Mouse (Mus musculus) liver, embryonic 11.5 days (tissue): Measurements from ENCODE around the gene Syn3. TPM values are rescaled to one million over a fixed set of nuclear protein-coding genes. Genes with fewer than 3 reads are reported as not detected.
"Not testable (repeated sequence)": the region's sequence is repeated elsewhere in the genome, so short reads cannot be mapped to it uniquely, and the experiment has no call there.

Experiments used
- ATAC-seq: fragments of 200-750 bp; cut with Nextera tagmentation; replicated peaks from 2 replicates; pipeline ENCODE4 v1.8.0; 2017; ENCODE audit warnings: moderate number of reproducible peaks, mild to moderate bottlenecking, moderate TSS enrichment, moderate library complexity; ENCODE audit not compliant: low FRiP score
- DNase-seq: peaks from one replicate; pipeline ENCODE4 v3.0.0-alpha.2; 2017; ENCODE audit warnings: low spot score
- H3K27ac ChIP-seq: fragments of 300-500 bp; sonication (generic); 2 replicates; pipeline ENCODE4 v1.5.1; 2014; ENCODE audit warnings: mild to moderate bottlenecking, low read depth, low read length, control low read depth
- H3K27me3 ChIP-seq: fragments of 300-500 bp; sonication (generic); replicated peaks from 2 replicates; pipeline ENCODE4 v1.6.1; 2014; ENCODE audit warnings: low read length, mixed read lengths; ENCODE audit not compliant: control insufficient read depth, insufficient read depth
- H3K36me3 ChIP-seq: fragments of 300-500 bp; sonication (generic); 2 replicates; pipeline ENCODE4 v1.6.1; 2014; ENCODE audit warnings: mild to moderate bottlenecking, low read length, moderate library complexity, mixed read lengths; ENCODE audit not compliant: control insufficient read depth, insufficient read depth
- H3K4me1 ChIP-seq: fragments of 300-500 bp; sonication (generic); replicated peaks from 2 replicates; pipeline ENCODE4 v1.6.1; 2014; ENCODE audit warnings: low read length, mixed read lengths; ENCODE audit not compliant: control insufficient read depth, insufficient read depth
- H3K4me2 ChIP-seq: fragments of 300-500 bp; sonication (generic); 2 replicates; pipeline ENCODE4 v1.6.1; 2014; ENCODE audit warnings: mild to moderate bottlenecking, control low read depth, moderate library complexity
- H3K4me3 ChIP-seq: fragments of 300-500 bp; sonication (generic); 2 replicates; pipeline ENCODE4 v1.5.1; 2014; ENCODE audit warnings: low read depth, low read length, control low read depth
- H3K9ac ChIP-seq: fragments of 300-500 bp; sonication (generic); 2 replicates; pipeline ENCODE4 v1.6.1; 2014; ENCODE audit warnings: low read depth, low read length, control low read depth
- H3K9me3 ChIP-seq: fragments of 300-500 bp; sonication (generic); 2 replicates; pipeline ENCODE4 v1.6.1; 2016; ENCODE audit warnings: low read length, inconsistent platforms, mixed read lengths; ENCODE audit not compliant: control insufficient read depth
- WGBS: fragments of 180-500 bp; shearing (Covaris S2); extraction: QIAGEN DNeasy Blood & Tissue Kit; methylation state at CpG from one replicate; pipeline ENCODE4 v1.1.7; 2014; 5-methylcytosine and 5-hydroxymethylcytosine counted together
- polyA plus RNA-seq: library from polyadenylated mRNA; unstranded; fragments of >200 nt; fragmentation: Nextera tagmentation; extraction: Ambion mirVana; gene quantifications from 2 replicates; pipeline ENCODE4 v1.2.1, GENCODE M21; 2014

Gene Syn3
- polyA plus RNA-seq, 1 experiment from 2014 or later = 0.58 TPM

GRCm38 (mm10) chr10:86435006-86435405 lies 63.7 kb downstream of the Syn3 start:
- H3K4me3 ChIP-seq, H3K27me3 ChIP-seq, H3K4me1 ChIP-seq, H3K4me2 ChIP-seq, H3K9me3 ChIP-seq, H3K27ac ChIP-seq, H3K9ac ChIP-seq, H3K36me3 ChIP-seq, DNase-seq, ATAC-seq: not testable (repeated sequence)
- WGBS = 62% methylated on average over 4 of the region's 4 CpGs

DNA sequence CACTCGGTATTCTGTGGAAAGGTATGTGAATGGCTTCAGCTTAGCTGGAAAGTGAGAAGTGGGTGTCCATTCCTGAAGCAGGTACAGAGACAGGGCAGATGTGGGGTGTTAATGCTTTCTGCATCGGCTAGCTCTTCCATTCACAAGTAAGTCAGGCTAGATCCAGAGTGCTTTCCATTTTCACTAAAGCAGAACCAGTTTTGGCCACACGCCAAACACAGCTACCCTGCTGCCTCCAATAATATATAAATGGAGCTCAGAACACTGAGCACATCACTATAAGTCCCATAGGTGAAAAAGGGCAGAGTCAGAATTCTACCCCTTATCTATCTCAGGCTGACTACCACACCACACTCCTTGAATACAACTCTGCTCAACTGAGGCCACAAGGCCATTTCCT lies 69.0 kb downstream of the Syn3 start:
- no peaks in the 10 kb centered on the region for H3K27me3 ChIP-seq
- 73% methylated on average over 3 of the region's 3 CpGs for WGBS
- ATAC-seq = no peak

GRCm38 (mm10) chr10:86427956-86428355 lies 70.7 kb downstream of the Syn3 start:
- DNase-seq (no peak), ATAC-seq (no peak)
- Histone ChIP-seq H3K4me1 (no peaks in the 10 kb centered on the region), H3K36me3 (no peaks in the 10 kb centered on the region), H3K27ac (no peak overlapping the region), H3K9me3 (no peaks in the 10 kb centered on the region), H3K4me3 (no peak overlapping the region), H3K9ac (no peak overlapping the region), H3K4me2 (no peak overlapping the region), H3K27me3 (no peaks in the 10 kb centered on the region)
- WGBS = 57% methylated on average over 2 of the region's 2 CpGs

More for the DNA sequence above, 69.0 kb downstream of the Syn3 start:
- Histone ChIP-seq H3K4me1 (no peaks in the 10 kb centered on the region), H3K4me2 (no peak overlapping the region), H3K4me3 (no peak overlapping the region), H3K9ac (no peak overlapping the region), H3K36me3 (no peaks in the 10 kb centered on the region), H3K9me3 (no peaks in the 10 kb centered on the region), H3K27ac (no peak overlapping the region)
- DNase-seq = no peak

DNA sequence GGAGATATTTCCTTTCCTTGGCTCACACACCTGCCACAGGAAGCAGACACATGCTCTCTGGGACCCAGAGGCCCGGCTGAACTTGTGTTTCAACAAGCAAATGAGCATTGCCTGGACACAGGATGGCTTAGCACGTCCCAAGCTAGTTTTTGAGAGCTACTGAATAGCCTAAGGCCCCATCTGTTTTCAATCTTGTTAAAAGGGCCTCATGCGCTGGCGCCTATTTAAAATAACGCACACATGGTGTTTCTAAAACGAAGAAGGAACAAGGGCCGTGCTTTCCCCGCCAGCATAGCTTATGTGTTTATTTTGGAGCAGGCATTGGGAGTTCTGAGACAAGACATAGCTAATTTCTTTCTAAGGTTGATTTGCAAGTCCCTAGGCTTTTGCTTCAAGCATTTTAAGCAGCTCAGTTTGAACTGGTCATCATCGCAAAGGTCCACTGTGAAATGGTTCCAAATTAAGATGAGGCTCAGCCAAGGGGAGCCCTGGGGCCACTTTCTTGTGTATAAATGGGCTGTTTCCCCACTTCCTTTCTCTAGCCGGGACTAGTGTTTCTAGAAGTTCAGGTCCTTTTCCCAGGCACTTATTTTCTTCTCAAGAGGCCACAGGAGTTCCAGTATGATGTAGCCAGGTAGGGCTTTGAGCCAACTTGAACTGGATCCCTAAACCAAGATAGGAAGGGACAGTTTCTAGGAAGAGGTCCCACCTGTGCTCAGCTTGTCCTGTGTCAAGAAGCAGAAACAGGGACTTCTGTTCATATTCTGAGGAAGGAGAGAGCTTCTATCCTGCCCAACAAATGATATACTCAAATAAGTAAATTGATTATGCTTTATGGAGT lies 72.8 kb downstream of the Syn3 start:
- no peak for DNase-seq
- no peak overlapping the region for H3K4me3 ChIP-seq

GRCm38 (mm10) chr10:86421731-86422370 lies 76.8 kb downstream of the Syn3 start:
- Histone ChIP-seq H3K9me3 (no peaks in the 10 kb centered on the region), H3K27ac (no peak overlapping the region), H3K9ac (no peak overlapping the region), H3K4me3 (no peak overlapping the region), H3K4me1 (no peaks in the 10 kb centered on the region), H3K36me3 (no peaks in the 10 kb centered on the region), H3K27me3 (no peaks in the 10 kb centered on the region), H3K4me2 (no peak overlapping the region)
- WGBS = 59% methylated on average over 3 of the region's 3 CpGs
- no peak for ATAC-seq
- DNase-seq = no peak

More for the DNA sequence above, 72.8 kb downstream of the Syn3 start:
- 62% methylated on average over 10 of the region's 10 CpGs for WGBS
- ATAC-seq = no peak
- Histone ChIP-seq H3K4me1 (no peaks in the 10 kb centered on the region), H3K9me3 (no peaks in the 10 kb centered on the region), H3K27me3 (no peaks in the 10 kb centered on the region), H3K9ac (no peak overlapping the region), H3K4me2 (no peak overlapping the region), H3K36me3 (no peaks in the 10 kb centered on the region), H3K27ac (no peak overlapping the region)

DNA sequence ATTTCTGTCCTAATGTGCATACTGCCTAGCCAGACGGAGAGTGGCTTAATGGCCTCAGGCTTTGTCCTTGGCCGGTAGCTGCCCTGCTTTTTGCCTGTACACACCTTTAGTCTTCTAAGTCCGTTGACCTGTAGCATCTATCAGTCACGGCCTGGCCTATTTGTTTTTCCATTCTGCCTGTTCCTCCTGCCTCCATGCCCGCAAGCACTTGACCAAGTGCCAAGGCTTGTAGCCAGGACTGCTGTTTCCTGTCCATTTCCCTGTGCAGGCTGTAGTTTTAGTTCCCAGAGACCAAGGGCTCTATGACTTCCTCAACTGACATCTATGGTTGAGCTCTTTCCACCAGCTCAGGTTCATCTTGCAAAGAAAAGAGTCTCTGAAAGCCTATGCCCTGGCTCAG lies 79.8 kb downstream of the Syn3 start:
- no peaks in the 10 kb centered on the region for H3K4me1 ChIP-seq
- whole genome bisulfite sequencing = 73% methylated on average over 5 of the region's 5 CpGs
- H3K4me2 ChIP-seq = no peak overlapping the region
- no peak overlapping the region for H3K9ac ChIP-seq
- H3K4me3 ChIP-seq = no peak overlapping the region
- no peaks in the 10 kb centered on the region for H3K9me3 ChIP-seq
- DNase-seq (no peak), ATAC-seq (no peak)
- no peaks in the 10 kb centered on the region for H3K36me3 ChIP-seq
- no peaks in the 10 kb centered on the region for H3K27me3 ChIP-seq
- H3K27ac ChIP-seq = no peak overlapping the region

DNA sequence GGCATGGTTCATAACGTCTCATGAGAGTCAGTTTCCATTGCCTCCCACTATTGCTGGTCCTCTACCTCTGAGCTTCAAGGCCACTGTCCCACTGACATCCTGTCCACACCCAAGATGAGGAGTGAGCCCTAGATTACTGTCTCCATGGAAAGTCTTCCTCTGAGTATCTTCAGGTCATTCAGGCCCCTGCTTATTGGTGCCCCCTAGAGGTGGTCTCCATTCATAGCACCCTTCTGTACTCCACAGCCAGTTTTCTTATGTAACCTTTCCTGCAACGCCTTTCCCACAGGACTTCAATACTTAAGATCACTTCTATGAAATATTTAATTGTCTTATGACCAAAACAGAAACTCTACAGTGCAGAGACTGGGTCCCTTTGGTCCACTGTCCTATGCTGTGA lies 80.4 kb downstream of the Syn3 start:
- Histone ChIP-seq H3K4me3 (no peak overlapping the region), H3K4me1 (no peaks in the 10 kb centered on the region), H3K27ac (no peak overlapping the region), H3K9me3 (no peaks in the 10 kb centered on the region), H3K9ac (no peak overlapping the region), H3K4me2 (no peak overlapping the region), H3K36me3 (no peaks in the 10 kb centered on the region), H3K27me3 (no peaks in the 10 kb centered on the region)
- DNase-seq = no peak
- no peak for ATAC-seq
- 70% methylated on average over 2 of the region's 2 CpGs for WGBS

DNA sequence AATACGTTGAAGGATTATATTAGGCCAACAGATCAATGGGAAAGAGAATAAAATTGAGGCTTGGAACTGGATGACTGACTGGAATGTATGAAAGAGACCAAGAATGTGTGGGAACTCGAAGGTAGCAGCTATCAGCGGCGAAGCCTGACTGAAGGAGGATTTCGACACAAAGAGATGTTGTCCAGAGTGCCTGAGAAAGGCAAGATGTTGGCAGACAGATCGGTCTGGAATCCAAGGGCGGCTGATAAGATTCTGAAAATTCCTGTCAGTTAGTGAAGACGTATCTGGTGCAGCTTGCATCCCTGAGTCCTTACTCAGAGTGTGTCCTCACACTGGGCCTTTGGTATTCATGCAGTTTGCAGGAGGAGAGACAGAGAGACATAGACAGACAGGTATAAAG lies 81.9 kb downstream of the Syn3 start:
- H3K27ac ChIP-seq = no peak overlapping the region
- no peaks in the 10 kb centered on the region for H3K4me1 ChIP-seq
- no peak overlapping the region for H3K4me2 ChIP-seq
- no peak overlapping the region for H3K9ac ChIP-seq
- no peaks in the 10 kb centered on the region for H3K36me3 ChIP-seq
- H3K9me3 ChIP-seq = no peaks in the 10 kb centered on the region
- WGBS = 60% methylated on average over 8 of the region's 8 CpGs
- DNase-seq = no peak
- ATAC-seq = no peak
- H3K27me3 ChIP-seq = no peaks in the 10 kb centered on the region
- H3K4me3 ChIP-seq = no peak overlapping the region

DNA sequence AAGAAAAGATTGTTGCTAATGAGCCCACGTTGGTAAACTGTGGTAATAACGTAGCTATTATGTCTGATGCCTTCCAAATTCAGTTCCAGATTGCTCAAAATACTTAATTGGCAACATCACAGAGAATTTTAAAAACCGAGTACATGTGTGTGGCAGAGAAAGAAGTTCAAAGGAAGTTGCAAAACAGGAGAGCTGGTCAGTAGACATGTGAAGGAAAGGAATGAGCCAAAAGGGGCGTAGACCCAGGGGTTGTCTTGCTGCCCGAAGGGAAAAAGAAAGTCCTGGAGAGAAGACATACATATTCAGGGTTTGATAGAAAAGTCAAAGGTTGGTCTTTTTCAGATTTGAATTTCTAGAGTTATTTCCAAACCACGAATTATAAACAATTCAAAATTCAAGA lies 87.8 kb downstream of the Syn3 start:
- no peaks in the 10 kb centered on the region for H3K9me3 ChIP-seq
- no peak overlapping the region for H3K27ac ChIP-seq
- no peak overlapping the region for H3K9ac ChIP-seq
- ATAC-seq = no peak
- DNase-seq = no peak
- no peak overlapping the region for H3K4me3 ChIP-seq
- WGBS = 71% methylated on average over 6 of the region's 6 CpGs
- no peaks in the 10 kb centered on the region for H3K36me3 ChIP-seq
- no peaks in the 10 kb centered on the region for H3K4me1 ChIP-seq
- no peaks in the 10 kb centered on the region for H3K27me3 ChIP-seq
- H3K4me2 ChIP-seq = no peak overlapping the region
